Mouse (Mus musculus) neural tube, embryonic 14.5 days (tissue): ENCODE results near the gene Aff3. TPM values are rescaled to one million over a fixed set of nuclear protein-coding genes. Genes with fewer than 3 reads are reported as not detected.
A peak's percentile ranks its signal among the peaks of the same experiment; 100 is the strongest.

Experiments
- ATAC-seq: fragments of 200-750 bp; cut with Nextera tagmentation; 2 replicates; pipeline ENCODE4 v1.8.0; 2017; ENCODE audit warnings: low read depth, mild to moderate bottlenecking, moderate TSS enrichment, moderate library complexity
- H3K27ac ChIP-seq: fragments of 300-500 bp; sonication (generic); 2 replicates; pipeline ENCODE4 v1.5.1; 2014; ENCODE audit warnings: low read depth, mild to moderate bottlenecking, control low read depth, low read length, moderate library complexity, mixed read lengths
- H3K27me3 ChIP-seq: fragments of 300-500 bp; sonication (generic); 2 replicates; pipeline ENCODE4 v1.6.1; 2014; ENCODE audit warnings: low read length; ENCODE audit not compliant: control insufficient read depth, insufficient read depth
- H3K36me3 ChIP-seq: fragments of 300-500 bp; sonication (generic); 2 replicates; pipeline ENCODE4 v1.6.1; 2014; ENCODE audit warnings: low read length, mixed read lengths; ENCODE audit not compliant: control insufficient read depth, insufficient read depth
- H3K4me1 ChIP-seq: fragments of 300-500 bp; sonication (generic); 2 replicates; pipeline ENCODE4 v1.6.1; 2014; ENCODE audit warnings: low read length; ENCODE audit not compliant: control insufficient read depth, insufficient read depth
- H3K4me2 ChIP-seq: fragments of 300-500 bp; sonication (generic); 2 replicates; pipeline ENCODE4 v1.6.1; 2014; ENCODE audit warnings: mild to moderate bottlenecking, low read depth, low read length, control low read depth
- H3K4me3 ChIP-seq: fragments of 300-500 bp; sonication (generic); 2 replicates; pipeline ENCODE4 v1.5.1; 2014; ENCODE audit warnings: low read depth, low read length, control low read depth, mixed read lengths
- H3K9ac ChIP-seq: fragments of 300-500 bp; sonication (generic); replicated peaks from 2 replicates; pipeline ENCODE4 v1.6.1; 2014; ENCODE audit warnings: low read depth, mild to moderate bottlenecking, control low read depth, low read length, mixed read lengths
- H3K9me3 ChIP-seq: fragments of 300-500 bp; sonication (generic); 2 replicates; pipeline ENCODE4 v1.6.1; 2016; ENCODE audit warnings: low read length; ENCODE audit not compliant: control insufficient read depth
- WGBS: fragments of 180-500 bp; shearing (Covaris S2); extraction: QIAGEN DNeasy Blood & Tissue Kit; methylation state at CpG from one replicate; pipeline ENCODE4 v1.1.7; 2014; 5-methylcytosine and 5-hydroxymethylcytosine counted together
- polyA plus RNA-seq: library from polyadenylated mRNA; unstranded; fragments of >200 nt; fragmentation: Nextera tagmentation; extraction: Ambion mirVana; gene quantifications from 2 replicates; pipeline ENCODE4 v1.2.1, GENCODE M21; 2014

Gene Aff3
- polyA plus RNA-seq, 1 experiment from 2014 or later: 26.6 TPM

GRCm38 (mm10) chr1:38362275-38362674 is 302.5 kb downstream of the Aff3 start:
- H3K4me2 ChIP-seq: no peak overlapping the region
- H3K9ac ChIP-seq: no peak overlapping the region
- H3K4me3 ChIP-seq: no peak overlapping the region
- H3K27me3 ChIP-seq: no peaks in the 10 kb centered on the region
- no peaks in the 10 kb centered on the region for H3K9me3 ChIP-seq
- no peak for ATAC-seq
- WGBS: 89% methylated on average over 3 of the region's 3 CpGs
- H3K27ac ChIP-seq: no peak overlapping the region
- peaks cover 12% of the 10 kb centered on the region; the same call in 1 of the 2 replicates for H3K4me1 ChIP-seq
- H3K36me3 ChIP-seq: no peaks in the 10 kb centered on the region

GRCm38 (mm10) chr1:38358797-38359349 is 305.9 kb downstream of the Aff3 start:
- Histone ChIP-seq H3K9me3 (no peaks in the 10 kb centered on the region), H3K4me2 (no peak overlapping the region), H3K9ac (no peak overlapping the region), H3K4me1 (peaks cover 12% of the 10 kb centered on the region; the same call in 1 of the 2 replicates), H3K27ac (no peak overlapping the region), H3K27me3 (no peaks in the 10 kb centered on the region), H3K4me3 (no peak overlapping the region), H3K36me3 (no peaks in the 10 kb centered on the region)
- ATAC-seq: 0 out of 2 replicates have a peak, but pooled peaks have one; percentile 38
- 77% methylated on average over 26 of the region's 26 CpGs for WGBS

- Histone ChIP-seq H3K27me3 (no peaks in the 10 kb centered on the region), H3K36me3 (no peaks in the 10 kb centered on the region), H3K4me1 (0 out of 2 replicates have a peak, but pooled peaks cover 8% of the 10 kb centered on the region), H3K4me2 (no peak overlapping the region), H3K4me3 (no peak overlapping the region), H3K9ac (no peak overlapping the region), H3K27ac (no peak overlapping the region; the same call in 1 of the 2 replicates), H3K9me3 (no peaks in the 10 kb centered on the region)
- 70% methylated on average over 10 of the region's 10 CpGs for WGBS
- ATAC-seq: no peak
Measured at GRCm38 (mm10) chr1:38357933-38358796, 306.6 kb downstream of the Aff3 start.

GRCm38 (mm10) chr1:38354585-38354984 is 310.2 kb downstream of the Aff3 start:
- H3K4me1 ChIP-seq: 0 out of 2 replicates have a peak, but pooled peaks cover 8% of the 10 kb centered on the region
- H3K9me3 ChIP-seq: no peaks in the 10 kb centered on the region
- ATAC-seq: no peak
- 68% methylated on average over 4 of the region's 4 CpGs for WGBS
- H3K36me3 ChIP-seq: no peaks in the 10 kb centered on the region
- H3K9ac ChIP-seq: no peak overlapping the region
- no peak overlapping the region for H3K4me2 ChIP-seq
- no peaks in the 10 kb centered on the region for H3K27me3 ChIP-seq
- H3K27ac ChIP-seq: no peak overlapping the region
- no peak overlapping the region for H3K4me3 ChIP-seq

- Histone ChIP-seq H3K36me3 (no peaks in the 10 kb centered on the region), H3K27me3 (no peaks in the 10 kb centered on the region), H3K4me3 (no peak overlapping the region), H3K9me3 (no peaks in the 10 kb centered on the region), H3K4me1 (no peaks in the 10 kb centered on the region), H3K4me2 (no peak overlapping the region), H3K9ac (no peak overlapping the region), H3K27ac (no peak overlapping the region)
- 92% methylated on average over 4 of the region's 4 CpGs for WGBS
- ATAC-seq: no peak
Measured at GRCm38 (mm10) chr1:38347346-38347745, 317.4 kb downstream of the Aff3 start.

- no peak for ATAC-seq
- Histone ChIP-seq H3K4me3 (no peak overlapping the region), H3K9me3 (no peaks in the 10 kb centered on the region), H3K27me3 (no peaks in the 10 kb centered on the region), H3K4me1 (0 out of 2 replicates have a peak, but pooled peaks cover 6% of the 10 kb centered on the region), H3K36me3 (no peaks in the 10 kb centered on the region), H3K27ac (0 out of 2 replicates have a peak overlapping the region, but pooled peaks have one; percentile 5), H3K9ac (no peak overlapping the region), H3K4me2 (no peak overlapping the region)
- WGBS: 80% methylated on average over 7 of the region's 7 CpGs
Measured at GRCm38 (mm10) chr1:38334206-38334605, 330.5 kb downstream of the Aff3 start.

GRCm38 (mm10) chr1:38332919-38333318 is 331.8 kb downstream of the Aff3 start:
- Histone ChIP-seq H3K4me2 (no peak overlapping the region), H3K9ac (no peak overlapping the region), H3K27me3 (no peaks in the 10 kb centered on the region), H3K4me3 (no peak overlapping the region), H3K9me3 (no peaks in the 10 kb centered on the region), H3K4me1 (0 out of 2 replicates have a peak, but pooled peaks cover 6% of the 10 kb centered on the region), H3K27ac (no peak overlapping the region), H3K36me3 (no peaks in the 10 kb centered on the region)
- no peak for ATAC-seq
- 95% methylated on average over 5 of the region's 5 CpGs for WGBS

- no peak overlapping the region for H3K9ac ChIP-seq
- no peaks in the 10 kb centered on the region for H3K27me3 ChIP-seq
- H3K36me3 ChIP-seq: no peaks in the 10 kb centered on the region
- no peak for ATAC-seq
- no peak overlapping the region for H3K27ac ChIP-seq
- no peak overlapping the region for H3K4me3 ChIP-seq
- H3K9me3 ChIP-seq: no peaks in the 10 kb centered on the region
- no peak overlapping the region for H3K4me2 ChIP-seq
- no peaks in the 10 kb centered on the region for H3K4me1 ChIP-seq
- 82% methylated on average over 5 of the region's 5 CpGs for WGBS
Measured at GRCm38 (mm10) chr1:38324206-38324605, 340.5 kb downstream of the Aff3 start.

GRCm38 (mm10) chr1:38321861-38322260 is 342.9 kb downstream of the Aff3 start:
- WGBS: 91% methylated on average over 8 of the region's 8 CpGs
- no peaks in the 10 kb centered on the region for H3K4me1 ChIP-seq
- no peak overlapping the region for H3K4me3 ChIP-seq
- no peak overlapping the region for H3K9ac ChIP-seq
- H3K27ac ChIP-seq: no peak overlapping the region
- H3K9me3 ChIP-seq: no peaks in the 10 kb centered on the region
- H3K4me2 ChIP-seq: no peak overlapping the region
- no peaks in the 10 kb centered on the region for H3K27me3 ChIP-seq
- no peak for ATAC-seq
- H3K36me3 ChIP-seq: no peaks in the 10 kb centered on the region
